Mouse (Mus musculus) lung, embryonic 14.5 days (tissue): Measurements from ENCODE around the gene Furin. TPM values are rescaled to one million over a fixed set of nuclear protein-coding genes. Genes with fewer than 3 reads are reported as not detected.

Experiments
- ATAC-seq: fragments of 200-750 bp; cut with Nextera tagmentation; 2 replicates; pipeline ENCODE4 v1.8.0; 2017; ENCODE audit warnings: mild to moderate bottlenecking, moderate TSS enrichment, moderate library complexity; ENCODE audit not compliant: insufficient read depth
- DNase-seq: peaks from one replicate; pipeline ENCODE4 v3.0.0-alpha.2; 2015
- H3K27ac ChIP-seq: fragments of 300-500 bp; sonication (generic); 2 replicates; pipeline ENCODE4 v1.5.1; 2014; ENCODE audit warnings: low read depth, mild to moderate bottlenecking, moderate library complexity
- H3K27me3 ChIP-seq: fragments of 300-500 bp; sonication (generic); 2 replicates; pipeline ENCODE4 v1.6.1; 2014; ENCODE audit warnings: low read length, control low read depth; ENCODE audit not compliant: insufficient read depth
- H3K36me3 ChIP-seq: fragments of 300-500 bp; sonication (generic); 2 replicates; pipeline ENCODE4 v1.6.1; 2014; ENCODE audit warnings: control low read depth; ENCODE audit not compliant: insufficient read depth
- H3K4me1 ChIP-seq: fragments of 300-500 bp; sonication (generic); 2 replicates; pipeline ENCODE4 v1.6.1; 2014; ENCODE audit warnings: antibody characterized with exemption, control low read depth; ENCODE audit not compliant: insufficient read depth
- H3K4me2 ChIP-seq: fragments of 300-500 bp; sonication (generic); 2 replicates; pipeline ENCODE4 v1.6.1; 2014; ENCODE audit warnings: mild to moderate bottlenecking
- H3K4me3 ChIP-seq: fragments of 300-500 bp; sonication (generic); 2 replicates; pipeline ENCODE4 v1.5.1; 2014; ENCODE audit warnings: low read depth, low read length
- H3K9ac ChIP-seq: fragments of 300-500 bp; sonication (generic); 2 replicates; pipeline ENCODE4 v1.6.1; 2014
- H3K9me3 ChIP-seq: fragments of 300-500 bp; sonication (generic); 2 replicates; pipeline ENCODE4 v1.6.1; 2016; ENCODE audit warnings: low read depth, low read length, control low read depth
- CTCF ChIP-seq: IDR thresholded peaks from 2 replicates; pipeline ENCODE4 v1.5.1; 2016; ENCODE audit warnings: antibody characterized with exemption, low read depth
- WGBS: fragments of 180-500 bp; shearing (Covaris S2); extraction: QIAGEN DNeasy Blood & Tissue Kit; methylation state at CpG from one replicate; pipeline ENCODE4 v1.1.7; 2014; 5-methylcytosine and 5-hydroxymethylcytosine counted together
- polyA plus RNA-seq: library from polyadenylated mRNA; unstranded; fragments of >200 nt; fragmentation: Nextera tagmentation; extraction: Ambion mirVana; gene quantifications from 2 replicates; pipeline ENCODE4 v1.2.1, GENCODE M21; 2014

Gene Furin
- polyA plus RNA-seq, 1 experiment from 2014 or later: 19.4 TPM

DNA sequence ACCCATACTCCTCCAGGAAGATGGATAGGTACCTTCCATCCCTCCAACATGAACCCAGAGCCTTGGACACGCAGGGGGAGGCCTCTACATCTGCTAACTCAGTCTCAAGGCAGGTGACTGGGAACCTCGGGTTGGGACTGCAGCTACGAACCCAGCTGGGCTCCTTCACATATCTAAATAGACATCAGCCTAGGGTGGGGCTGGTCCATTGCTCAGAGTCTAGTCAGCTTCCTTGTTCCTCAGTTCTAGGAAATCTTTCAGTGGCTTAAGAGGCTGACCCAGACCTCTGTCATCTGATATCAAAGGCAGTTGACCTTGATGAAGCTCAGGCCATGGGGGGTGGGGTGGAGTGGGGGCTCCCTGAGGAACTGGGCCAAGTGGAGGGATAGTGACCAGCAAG, 14.0 kb upstream of the Furin start:
- no peaks in the 10 kb centered on the region for H3K9me3 ChIP-seq

GRCm38 (mm10) chr7:80418036-80418435, 12.8 kb upstream of the Furin start:
- H3K27me3 ChIP-seq: no peaks in the 10 kb centered on the region
- DNase-seq: no peak
- H3K9ac ChIP-seq: no peak overlapping the region
- WGBS: 76% methylated on average over 3 of the region's 3 CpGs
- TF ChIP-seq CTCF: no peak
- H3K4me2 ChIP-seq: no peak overlapping the region
- no peaks in the 10 kb centered on the region for H3K36me3 ChIP-seq
- no peak overlapping the region for H3K27ac ChIP-seq
- H3K4me3 ChIP-seq: no peak overlapping the region
- ATAC-seq: no peak
- peaks cover 1% of the 10 kb centered on the region; the same call in 1 of the 2 replicates for H3K4me1 ChIP-seq
- H3K9me3 ChIP-seq: no peaks in the 10 kb centered on the region

More for the DNA sequence above, 14.0 kb upstream of the Furin start:
- 32% methylated on average over 3 of the region's 3 CpGs for WGBS
- TF ChIP-seq CTCF: no peak
- H3K27me3 ChIP-seq: no peaks in the 10 kb centered on the region
- DNase-seq: no peak
- no peaks in the 10 kb centered on the region for H3K36me3 ChIP-seq
- peaks cover 3% of the 10 kb centered on the region; the same call in 1 of the 2 replicates for H3K4me1 ChIP-seq
- ATAC-seq: no peak
- no peak overlapping the region for H3K4me2 ChIP-seq
- H3K9ac ChIP-seq: no peak overlapping the region
- no peak overlapping the region for H3K4me3 ChIP-seq
- H3K27ac ChIP-seq: no peak overlapping the region

DNA sequence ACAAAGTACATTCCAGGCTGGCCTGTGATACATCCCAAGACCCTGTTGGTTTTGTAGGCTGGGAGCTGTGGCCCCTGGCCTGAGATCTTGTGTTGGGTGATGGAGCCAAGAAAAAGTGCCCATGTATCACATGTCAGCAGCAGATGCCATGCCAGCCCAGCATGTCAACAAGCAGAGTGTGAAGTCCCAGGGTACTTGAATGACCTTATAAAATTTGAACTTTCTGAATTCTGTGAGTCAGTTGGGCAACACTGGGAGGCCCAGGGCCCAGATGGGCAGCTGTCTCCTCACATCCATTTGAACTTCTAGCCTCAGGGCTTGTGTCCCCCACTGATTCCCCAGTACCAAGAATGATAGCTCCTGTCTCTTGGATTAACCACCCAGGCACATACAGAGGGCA, 12.4 kb upstream of the Furin start:
- TF ChIP-seq CTCF: no peak
- no peak overlapping the region for H3K4me2 ChIP-seq
- H3K9me3 ChIP-seq: no peaks in the 10 kb centered on the region
- H3K27ac ChIP-seq: no peak overlapping the region
- H3K4me3 ChIP-seq: no peak overlapping the region
- H3K36me3 ChIP-seq: no peaks in the 10 kb centered on the region
- ATAC-seq (no peak), DNase-seq (no peak)
- H3K4me1 ChIP-seq: no peaks in the 10 kb centered on the region
- H3K9ac ChIP-seq: no peak overlapping the region
- H3K27me3 ChIP-seq: no peaks in the 10 kb centered on the region

DNA sequence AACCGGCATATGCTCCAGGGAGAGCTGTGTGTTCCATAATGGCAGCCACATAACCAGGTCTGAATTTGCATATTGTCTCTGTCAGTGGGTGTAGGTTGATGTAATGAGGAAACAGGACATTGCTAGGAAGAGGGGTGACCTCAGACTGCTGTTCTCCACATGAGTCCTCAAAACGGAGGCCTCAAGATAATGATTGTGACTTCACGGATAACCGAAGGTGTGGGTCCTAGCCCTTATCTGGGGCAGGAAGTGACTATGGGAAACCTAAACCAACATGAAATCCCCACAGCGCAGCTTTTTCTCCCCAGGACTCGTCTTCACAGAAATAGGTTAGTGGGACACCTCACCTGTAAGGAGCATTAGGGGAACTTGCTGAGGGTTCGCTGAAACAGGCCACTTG, 11.7 kb upstream of the Furin start:
- no peak overlapping the region for H3K9ac ChIP-seq
- no peak overlapping the region for H3K4me2 ChIP-seq
- DNase-seq (no peak), ATAC-seq (no peak)
- no peak overlapping the region for H3K4me3 ChIP-seq
- H3K9me3 ChIP-seq: no peaks in the 10 kb centered on the region
- no peak overlapping the region for H3K27ac ChIP-seq
- H3K36me3 ChIP-seq: no peaks in the 10 kb centered on the region
- WGBS: 60% methylated on average over 7 of the region's 7 CpGs
- no peak for TF ChIP-seq CTCF
- no peaks in the 10 kb centered on the region for H3K4me1 ChIP-seq
- no peaks in the 10 kb centered on the region for H3K27me3 ChIP-seq

- 64% methylated on average over 7 of the region's 7 CpGs for WGBS
- H3K27me3 ChIP-seq: no peaks in the 10 kb centered on the region
- no peak for TF ChIP-seq CTCF
- ATAC-seq (no peak), DNase-seq (no peak)
- H3K4me1 ChIP-seq: no peaks in the 10 kb centered on the region
- H3K9ac ChIP-seq: no peak overlapping the region
- no peak overlapping the region for H3K4me2 ChIP-seq
- H3K4me3 ChIP-seq: no peak overlapping the region
- H3K36me3 ChIP-seq: no peaks in the 10 kb centered on the region
- H3K27ac ChIP-seq: no peak overlapping the region
- no peaks in the 10 kb centered on the region for H3K9me3 ChIP-seq
Measured at GRCm38 (mm10) chr7:80414303-80414855, 9.1 kb upstream of the Furin start.

DNA sequence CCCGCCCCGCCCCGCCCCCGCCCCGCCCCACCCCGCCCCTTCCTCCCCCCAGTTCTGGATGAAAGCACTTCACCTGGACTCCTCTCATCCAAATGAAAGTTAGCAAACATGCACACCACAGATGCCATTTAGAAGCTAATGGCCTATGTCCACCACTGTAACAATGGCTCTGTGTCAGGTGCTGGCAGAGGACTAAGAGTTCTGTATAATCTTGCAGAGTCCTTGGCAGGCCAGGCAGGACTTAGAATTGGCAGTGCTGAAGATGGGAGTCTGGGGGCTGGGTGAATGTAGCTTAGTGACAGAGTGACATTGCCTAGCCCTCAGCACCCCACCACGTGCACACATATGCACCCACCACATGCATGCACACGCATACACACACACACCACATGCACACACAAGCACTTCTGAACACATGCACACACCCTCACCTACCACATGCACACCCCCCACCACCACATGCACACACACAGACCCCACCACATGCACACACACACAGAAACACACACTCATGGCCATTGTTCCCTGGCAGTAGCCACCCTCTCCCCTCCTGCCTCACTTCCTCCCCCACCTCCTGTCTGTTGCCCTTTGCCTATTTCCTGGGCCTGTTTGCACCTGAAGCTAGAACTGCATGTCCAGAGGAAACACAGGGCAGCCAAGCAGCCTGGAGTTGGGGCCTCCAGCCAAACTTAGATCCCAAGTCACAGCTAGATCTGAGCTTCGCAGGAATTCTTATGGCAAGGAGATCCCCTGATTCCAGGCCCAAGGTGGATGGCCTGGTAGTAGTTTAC, 8.5 kb upstream of the Furin start:
- H3K9me3 ChIP-seq: no peaks in the 10 kb centered on the region
- H3K4me3 ChIP-seq: no peak overlapping the region
- H3K9ac ChIP-seq: no peak overlapping the region
- no peak for TF ChIP-seq CTCF
- no peak overlapping the region for H3K27ac ChIP-seq
- no peaks in the 10 kb centered on the region for H3K27me3 ChIP-seq
- WGBS: 70% methylated on average over 9 of the region's 9 CpGs
- ATAC-seq: no peak
- no peaks in the 10 kb centered on the region for H3K4me1 ChIP-seq
- H3K36me3 ChIP-seq: no peaks in the 10 kb centered on the region
- DNase-seq: no peak
- H3K4me2 ChIP-seq: no peak overlapping the region

DNA sequence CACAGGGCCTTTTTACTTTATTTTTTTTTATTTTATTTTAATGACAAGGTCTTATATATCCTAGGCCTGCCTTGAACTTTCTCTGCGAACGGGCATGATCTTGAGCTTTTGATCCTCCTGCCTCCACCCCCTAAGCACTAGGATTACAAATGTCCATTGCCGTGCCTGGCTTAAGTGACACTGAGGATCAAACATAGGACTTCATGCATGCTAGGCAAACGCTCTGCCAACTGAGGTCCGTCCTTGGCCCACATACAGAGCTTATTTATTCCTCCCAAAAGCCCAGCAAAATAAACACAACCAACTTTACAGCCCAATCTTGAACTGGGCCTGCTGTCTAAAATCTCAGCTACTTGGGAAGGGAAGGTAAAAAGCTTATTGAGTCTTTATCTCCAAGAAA, 7.5 kb upstream of the Furin start:
- no peak for ATAC-seq
- Histone ChIP-seq H3K9ac (no peak overlapping the region), H3K4me3 (no peak overlapping the region), H3K36me3 (no peaks in the 10 kb centered on the region), H3K4me1 (no peaks in the 10 kb centered on the region), H3K9me3 (no peaks in the 10 kb centered on the region), H3K27ac (no peak overlapping the region), H3K4me2 (no peak overlapping the region), H3K27me3 (no peaks in the 10 kb centered on the region)
- 61% methylated on average over 5 of the region's 5 CpGs for WGBS
- TF ChIP-seq CTCF: no peak
- no peak for DNase-seq
